Mouse (Mus musculus) hindlimb bud, embryonic 11.5 days (tissue): Measurements from ENCODE around the gene Tmc1.

ENCODE experiments used
- DNase-seq: peaks from one replicate; pipeline ENCODE4 v3.0.0-alpha.2; 2012; ENCODE audit warnings: low read depth, low spot score; ENCODE audit errors: extremely low spot score

Tmc1 gene

GRCm38 (mm10) chr19:20799460-20799859, 154.5 kb downstream of the Tmc1 start:
- no peak for DNase-seq

GRCm38 (mm10) chr19:20797558-20798101, 156.4 kb downstream of the Tmc1 start:
- DNase-seq: peak; percentile 12

- no peak for DNase-seq
Measured at GRCm38 (mm10) chr19:20796001-20796400, 158.0 kb downstream of the Tmc1 start.

- no peak for DNase-seq
Measured at GRCm38 (mm10) chr19:20794999-20795398, 159.0 kb downstream of the Tmc1 start.

- no peak for DNase-seq
Measured at GRCm38 (mm10) chr19:20792811-20793210, 161.2 kb downstream of the Tmc1 start.

GRCm38 (mm10) chr19:20787289-20787688, 166.7 kb downstream of the Tmc1 start:
- no peak for DNase-seq

GRCm38 (mm10) chr19:20775681-20776080, 178.3 kb downstream of the Tmc1 start:
- no peak for DNase-seq

- no peak for DNase-seq
Measured at GRCm38 (mm10) chr19:20773941-20774340, 180.1 kb downstream of the Tmc1 start.

GRCm38 (mm10) chr19:20764214-20764613, 189.8 kb downstream of the Tmc1 start:
- DNase-seq: peak; percentile 16

- no peak for DNase-seq
Measured at GRCm38 (mm10) chr19:20761675-20762426, 192.2 kb downstream of the Tmc1 start.

- DNase-seq: no peak
Measured at GRCm38 (mm10) chr19:20761119-20761518, 192.9 kb downstream of the Tmc1 start.

- no peak for DNase-seq
Measured at GRCm38 (mm10) chr19:20744630-20745029, 209.4 kb downstream of the Tmc1 start.
